Mouse (Mus musculus) heart, postnatal 0 days (tissue): Measurements from ENCODE around the gene Slc44a4.
"Not testable (repeated sequence)": the region's sequence is repeated elsewhere in the genome, so short reads cannot be mapped to it uniquely, and the experiment has no call there.

Experiments used
- CTCF ChIP-seq: IDR thresholded peaks from 2 replicates; pipeline ENCODE4 v1.5.1; 2016; ENCODE audit warnings: antibody characterized with exemption, control low read depth, low read depth
- EP300 ChIP-seq: IDR thresholded peaks from 2 replicates; pipeline ENCODE4 v1.6.1; 2016; ENCODE audit warnings: antibody characterized with exemption, low read depth

GRCm38 (mm10) chr17:34959130-34959778 lies 45.0 kb downstream of the Slc44a4 start, which contains the start of gene Hspa1b:
- TF ChIP-seq CTCF, EP300: not testable (repeated sequence)
